Mouse (Mus musculus): Measurements from ENCODE around the gene Phf5a. TPM values are rescaled to one million over a fixed set of nuclear protein-coding genes. Genes with fewer than 3 reads are reported as not detected.

Phf5a gene
- total RNA-seq, 2 experiments from 2014 or later = 58.8 to 62.9 TPM

- DNase-seq = no peak
These were observed 13.8 kb upstream of the Phf5a start for GRCm38 (mm10) chr15:81885418-81885934.

DNA sequence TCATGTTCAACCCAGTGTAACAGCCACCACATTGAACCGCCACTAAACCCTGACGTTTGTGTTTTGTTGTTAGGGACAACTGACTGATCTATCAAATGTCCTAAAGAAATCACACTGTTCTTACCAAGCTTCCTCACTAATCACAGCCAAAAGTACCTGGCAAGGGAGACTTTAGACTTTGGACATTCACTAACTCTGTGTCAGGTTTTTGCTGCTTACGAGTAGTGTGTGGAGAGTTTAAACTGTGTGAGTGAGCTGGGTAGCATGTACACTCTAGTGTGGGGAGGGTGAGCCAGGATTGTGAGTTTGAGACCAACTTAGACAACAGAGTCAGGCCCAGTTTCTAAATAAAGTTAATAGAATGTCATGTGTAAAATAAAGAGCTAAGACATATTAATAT is 10.6 kb upstream of the Phf5a start:
- DNase-seq = no peak

GRCm38 (mm10) chr15:81879531-81880401 is 8.1 kb upstream of the Phf5a start:
- peak; percentile 66 for DNase-seq

GRCm38 (mm10) chr15:81872262-81873136 is 788 bp upstream of the Phf5a start, which contains the start of gene Aco2:
Aco2 (plus strand) TSS chr15:81872309.
- DNase-seq = peak; percentile 99

- no peak for DNase-seq
These were observed 1.7 kb downstream of the Phf5a start for GRCm38 (mm10) chr15:81869985-81870384.

GRCm38 (mm10) chr15:81864238-81864637 is 7.5 kb downstream of the Phf5a start:
- DNase-seq = no peak

DNA sequence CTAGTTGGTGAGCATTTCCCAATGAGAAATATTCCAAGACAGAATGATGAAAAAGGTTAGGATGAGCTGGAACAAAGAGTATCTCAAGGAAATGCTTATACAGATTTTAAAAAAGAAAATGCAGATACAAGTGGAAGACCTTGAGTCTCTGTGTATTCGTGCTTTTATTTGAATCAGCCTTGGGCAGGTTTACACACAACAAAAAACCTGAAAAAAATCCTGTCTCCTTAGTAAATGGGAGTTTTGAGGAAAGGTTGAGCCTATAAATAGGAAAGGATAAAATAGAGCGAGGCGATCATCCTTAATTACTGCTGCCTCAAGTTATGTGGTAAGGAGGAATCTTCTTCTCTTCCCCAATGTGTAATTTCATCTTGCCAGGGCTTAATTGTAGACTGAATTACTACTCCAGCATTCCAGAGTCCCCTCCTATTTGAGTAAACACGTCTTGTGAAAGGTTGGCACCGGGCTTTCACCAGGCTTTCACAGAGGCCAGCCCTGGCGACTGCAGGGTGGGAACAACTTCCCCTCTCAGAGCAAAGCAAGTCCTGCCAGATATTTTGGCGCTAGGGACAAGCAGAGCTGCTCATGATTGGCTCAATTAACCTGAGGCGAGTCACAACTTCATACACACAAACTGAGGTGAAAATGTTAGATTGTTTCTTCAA is 11.1 kb downstream of the Phf5a start:
- DNase-seq = peak; percentile 65

GRCm38 (mm10) chr15:81859330-81860255 is 12.1 kb downstream of the Phf5a start:
- DNase-seq = peak; percentile 85

DNA sequence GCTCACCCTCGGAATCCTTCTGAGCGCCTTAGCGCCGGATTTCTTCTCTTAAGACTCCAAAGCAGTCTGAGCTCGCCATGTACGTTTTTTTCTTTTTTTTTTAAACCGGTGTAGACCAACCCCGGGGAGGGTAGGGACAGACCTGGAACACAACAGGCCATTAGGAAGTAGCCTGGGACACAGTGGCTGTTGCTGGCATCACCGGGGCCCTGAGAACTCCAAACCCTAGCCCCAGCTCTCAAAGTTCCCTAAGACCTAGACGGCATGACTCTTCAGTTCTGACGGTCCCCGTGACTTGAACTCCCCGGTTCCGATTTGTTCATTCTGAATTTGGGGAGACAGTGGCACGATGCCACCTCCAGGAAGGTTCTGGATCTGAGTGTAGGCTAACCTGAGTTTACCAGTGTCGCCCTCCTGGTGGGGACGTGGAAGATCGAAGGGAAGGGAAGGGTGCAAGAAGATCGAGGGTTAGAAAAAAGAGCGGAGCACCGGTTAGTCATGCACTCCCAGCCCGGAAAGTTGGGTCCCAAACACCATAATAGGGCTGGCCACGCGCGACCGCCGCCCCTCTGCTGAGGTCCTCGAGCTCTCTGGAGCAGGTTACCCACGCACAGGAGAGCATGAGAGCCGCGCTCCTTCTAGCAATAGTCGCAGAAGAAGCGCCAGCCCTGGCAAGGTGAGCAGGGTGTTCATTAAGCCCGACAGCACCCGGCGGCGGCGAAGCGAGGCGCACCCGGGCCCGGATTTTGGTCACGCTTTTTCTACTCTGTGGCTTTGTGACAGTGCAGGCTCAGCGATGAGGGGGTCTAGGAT is 13.0 kb downstream of the Phf5a start, which contains the start of gene Tob2:
Gene Tob2, minus strand, starts transcription at position 280 of the 813 bp plus-strand sequence.
- peak; percentile 76 for DNase-seq

GRCm38 (mm10) chr15:81858138-81858516 is 13.6 kb downstream of the Phf5a start:
- peak; percentile 97 for DNase-seq

- DNase-seq = no peak
These were observed 14.0 kb downstream of the Phf5a start for GRCm38 (mm10) chr15:81857724-81858116.

- no peak for DNase-seq
These were observed 14.6 kb downstream of the Phf5a start for GRCm38 (mm10) chr15:81856938-81857723.

DNA sequence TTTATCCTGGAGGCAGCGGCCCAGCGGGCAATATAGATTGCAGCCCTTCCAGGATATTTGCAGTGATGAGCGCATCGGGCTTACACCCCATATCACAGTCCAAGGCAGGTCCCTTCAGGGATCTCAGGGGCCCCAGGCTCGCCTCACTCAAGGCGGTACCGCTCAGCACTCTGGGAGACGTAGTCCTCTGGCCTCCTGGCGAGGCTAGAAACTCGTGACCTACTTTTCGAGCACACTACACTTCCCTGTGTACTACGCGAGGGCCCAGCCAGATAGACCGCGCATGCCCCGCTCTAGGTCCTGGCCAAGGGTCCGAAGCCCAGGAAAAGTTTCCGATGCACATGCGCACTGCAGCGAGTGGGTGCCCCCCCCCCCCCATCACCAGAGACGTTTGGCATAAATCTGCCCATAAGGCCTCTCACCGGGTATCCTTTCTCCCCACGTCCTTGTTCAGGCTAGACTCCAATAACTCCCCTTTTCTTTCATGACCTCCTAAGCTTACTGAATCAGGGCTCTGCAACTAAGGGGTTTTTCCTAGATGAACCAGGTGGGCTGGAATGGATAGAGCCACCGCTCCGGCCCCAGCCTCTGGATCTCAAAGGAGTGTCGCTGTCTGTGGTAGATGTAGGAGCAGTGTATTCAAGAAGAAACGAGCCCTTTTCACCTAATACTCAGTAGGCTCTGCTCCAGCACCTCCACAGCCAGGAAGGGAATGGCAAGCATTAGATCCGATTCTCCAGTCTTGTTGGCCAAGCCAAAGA is 15.5 kb downstream of the Phf5a start:
- peak; percentile 91 for DNase-seq

DNA sequence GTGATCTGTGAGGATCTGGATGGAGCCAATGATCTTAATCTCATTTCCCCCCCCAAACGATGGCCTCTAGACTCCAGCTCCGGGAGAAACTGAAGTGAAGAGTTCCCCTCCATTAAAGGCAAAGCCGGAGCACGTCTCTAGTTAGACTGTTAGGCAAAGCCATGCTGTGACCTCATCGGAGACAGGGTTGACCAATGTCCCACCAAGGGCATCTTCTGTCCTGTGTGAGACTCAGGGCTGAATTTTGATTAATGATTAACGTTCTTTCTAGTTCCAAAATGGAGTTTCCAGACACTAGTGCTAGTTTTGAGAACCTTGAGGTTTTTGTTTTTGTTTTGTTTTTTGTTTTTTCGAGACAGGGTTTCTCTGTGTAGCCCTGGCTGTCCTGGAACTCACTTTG is 18.6 kb downstream of the Phf5a start:
- DNase-seq = no peak

GRCm38 (mm10) chr15:81852411-81853000 is 19.2 kb downstream of the Phf5a start:
- DNase-seq = no peak

- no peak for DNase-seq
These were observed 20.3 kb downstream of the Phf5a start for GRCm38 (mm10) chr15:81851375-81851774.

- no peak for DNase-seq
These were observed 21.0 kb downstream of the Phf5a start for GRCm38 (mm10) chr15:81850718-81851117.

DNA sequence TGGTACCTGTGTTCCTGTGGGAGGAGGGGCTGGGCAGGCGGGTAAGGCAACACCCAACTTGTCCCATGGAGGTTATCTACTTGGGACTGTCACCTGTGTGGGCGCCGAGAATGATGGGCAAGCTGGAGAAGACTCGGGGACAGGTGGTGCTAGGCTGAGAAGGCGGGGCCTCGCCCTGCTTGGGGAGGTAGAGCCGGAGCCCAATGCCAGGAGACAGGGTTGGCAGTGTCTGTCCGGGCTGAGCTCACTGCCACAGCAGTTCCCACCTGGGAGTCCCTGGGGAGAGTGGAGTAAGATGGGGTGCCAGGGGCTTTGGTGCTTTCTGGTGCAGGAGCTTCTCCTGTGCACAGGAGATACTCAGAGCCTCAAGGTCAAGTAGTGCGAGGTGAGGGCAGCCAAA is 22.6 kb downstream of the Phf5a start:
- DNase-seq = no peak
